Mouse (Mus musculus) thymus, postnatal 0 days (tissue): Measurements from ENCODE around the gene Fam222a. TPM values are rescaled to one million over a fixed set of nuclear protein-coding genes. Genes with fewer than 3 reads are reported as not detected.
A peak's percentile ranks its signal among the peaks of the same experiment; 100 is the strongest.

ENCODE experiments used
- DNase-seq: peaks from one replicate; pipeline ENCODE4 v3.0.0-alpha.2; 2015; ENCODE audit warnings: low spot score
- polyA plus RNA-seq: library from polyadenylated mRNA; unstranded; fragments of >200 nt; fragmentation: Nextera tagmentation; extraction: Ambion mirVana; gene quantifications from 2 replicates; pipeline ENCODE4 v1.2.1, GENCODE M21; 2015

The Fam222a gene
- polyA plus RNA-seq, 1 experiment from 2014 or later, result 2.3 TPM

DNA sequence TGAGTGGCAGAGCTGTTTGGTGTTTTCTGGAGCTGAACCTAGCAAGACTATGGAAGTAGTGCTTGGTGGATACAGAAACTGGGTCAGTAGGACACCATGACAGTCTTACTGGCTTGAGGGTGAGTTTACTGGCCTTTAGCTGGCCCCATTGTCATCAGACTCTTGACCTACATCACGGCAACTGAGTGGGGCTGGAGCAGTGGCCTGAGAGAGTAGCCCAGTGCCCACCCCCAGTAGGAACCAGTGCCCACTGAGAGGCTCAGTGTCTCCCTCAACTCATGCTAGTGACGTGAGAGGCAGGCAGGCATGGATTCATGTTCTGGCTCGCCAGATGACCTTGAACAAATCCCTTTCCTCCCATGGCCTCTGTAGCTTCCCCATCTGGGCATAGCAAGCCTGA is 15.2 kb downstream of the Fam222a start:
- no peak for DNase-seq

- no peak for DNase-seq
These were observed 15.8 kb downstream of the Fam222a start for GRCm38 (mm10) chr5:114583490-114584175.

DNA sequence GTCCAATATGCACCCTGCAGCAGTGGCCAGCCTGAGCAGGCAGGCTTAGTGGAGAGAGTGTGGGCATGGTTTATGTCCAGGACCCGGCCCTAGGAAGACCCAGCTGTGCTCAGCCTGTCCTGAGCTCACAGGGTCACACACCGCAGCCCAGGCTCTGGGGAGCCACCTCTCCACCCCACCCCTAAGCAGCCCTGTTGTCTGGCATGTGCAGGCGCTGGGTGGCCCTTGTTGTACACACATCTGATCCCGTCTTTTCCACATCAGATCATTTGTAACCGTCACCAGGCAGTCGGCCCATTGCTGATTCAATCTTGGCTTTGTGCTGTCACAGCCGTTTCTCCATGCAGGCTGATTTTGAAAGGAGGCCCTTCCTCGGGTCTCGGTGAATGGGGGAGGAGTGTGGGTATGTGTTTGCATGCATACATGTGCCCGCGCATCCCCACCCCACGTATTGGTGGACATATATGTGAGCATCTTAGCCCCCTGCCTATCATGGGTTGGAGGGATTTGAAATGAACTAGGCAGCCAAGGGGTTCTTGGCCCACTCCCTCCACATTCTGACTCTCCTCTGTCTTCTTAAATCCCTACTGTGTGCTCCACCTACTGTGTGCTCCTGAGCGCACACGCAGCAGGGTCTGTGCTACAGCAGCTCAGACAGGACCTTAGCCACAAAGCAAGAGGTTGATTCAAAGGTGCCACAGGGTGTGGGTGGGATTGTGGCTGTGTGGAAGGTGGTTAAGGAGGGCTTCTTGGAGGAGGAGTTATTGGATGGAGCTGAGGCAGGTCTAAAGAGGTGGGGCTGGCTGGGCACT is 16.7 kb downstream of the Fam222a start:
- DNase-seq, result no peak

DNA sequence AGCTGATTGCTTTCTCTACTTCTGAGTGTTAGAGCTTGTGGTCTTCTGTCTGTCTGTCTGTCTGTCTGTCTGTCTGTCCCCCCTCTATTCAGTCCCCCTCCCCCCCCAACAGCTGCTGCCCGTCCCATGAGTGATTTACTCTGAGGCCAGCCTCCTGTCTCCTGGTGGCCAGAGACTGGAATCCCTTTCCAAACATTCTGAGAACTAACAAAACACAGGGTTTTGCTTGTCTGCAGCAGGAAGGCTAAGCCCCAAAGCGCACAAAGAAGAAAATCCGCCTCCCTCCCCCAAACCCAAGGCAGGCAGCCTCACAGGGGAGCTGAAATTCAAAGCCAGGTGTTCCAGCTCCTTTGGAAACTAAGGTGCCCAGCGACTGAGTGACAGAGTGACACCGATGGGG is 17.9 kb downstream of the Fam222a start:
- DNase-seq, result no peak

GRCm38 (mm10) chr5:114587908-114588307 is 20.1 kb downstream of the Fam222a start:
- peak; percentile 91 for DNase-seq

GRCm38 (mm10) chr5:114588416-114588815 is 20.6 kb downstream of the Fam222a start:
- no peak for DNase-seq

GRCm38 (mm10) chr5:114589026-114589425 is 21.2 kb downstream of the Fam222a start:
- no peak for DNase-seq

- no peak for DNase-seq
These were observed 21.6 kb downstream of the Fam222a start for GRCm38 (mm10) chr5:114589454-114589853.

GRCm38 (mm10) chr5:114590043-114590913 is 22.5 kb downstream of the Fam222a start:
- DNase-seq, result no peak

DNA sequence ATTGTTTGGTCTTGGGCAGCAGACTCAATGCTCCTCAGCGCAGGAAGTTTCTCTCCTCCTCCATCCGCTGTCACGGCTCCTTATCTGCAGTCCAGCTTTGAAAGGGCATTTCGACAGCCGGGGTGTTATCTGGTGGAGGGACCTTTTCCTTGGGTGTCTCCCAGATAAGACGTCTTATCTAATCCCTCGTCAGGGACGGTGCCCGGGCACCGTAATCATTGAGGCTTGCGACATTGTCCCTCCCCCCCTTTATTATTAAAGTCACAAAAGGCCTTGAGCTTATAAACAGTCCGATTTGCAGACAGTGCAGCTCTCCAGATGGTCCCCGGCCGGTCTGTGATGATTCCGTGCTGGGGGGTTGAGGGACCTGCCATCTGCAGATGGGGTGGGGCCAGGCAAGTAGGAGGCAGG is 23.3 kb downstream of the Fam222a start:
- no peak for DNase-seq

- no peak for DNase-seq
These were observed 24.8 kb downstream of the Fam222a start for GRCm38 (mm10) chr5:114592463-114593160.

DNA sequence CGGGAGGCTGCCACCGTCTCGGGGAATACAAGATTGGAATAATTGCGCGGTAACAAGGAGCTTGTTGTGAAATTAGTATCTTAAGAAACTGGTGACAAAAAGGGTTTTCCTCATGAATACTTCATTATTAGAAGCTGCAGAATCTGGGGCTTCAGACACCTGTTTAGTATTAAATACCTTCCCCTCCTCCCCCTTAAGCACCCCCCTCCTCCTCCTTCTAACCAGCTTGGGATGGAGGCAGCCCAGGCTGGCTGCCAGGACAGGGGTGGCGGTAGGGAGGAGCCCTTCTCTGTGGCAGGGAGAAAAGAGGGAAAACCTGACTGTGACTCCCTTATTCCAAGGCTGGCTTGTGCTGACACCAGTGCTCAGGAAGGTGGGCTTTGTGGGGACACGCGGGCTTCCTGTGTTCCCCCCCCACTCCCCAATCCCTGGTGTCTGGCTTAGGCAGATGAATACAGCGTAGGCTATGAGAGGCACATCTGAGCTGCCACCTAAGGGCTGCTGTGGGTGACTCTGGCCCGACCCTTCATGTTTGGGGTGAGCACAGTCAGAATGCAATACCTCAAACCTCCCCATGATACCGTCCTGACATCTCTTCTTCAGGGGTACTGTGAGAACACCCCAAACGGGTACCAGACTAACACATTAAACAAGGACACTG is 25.5 kb downstream of the Fam222a start:
- no peak for DNase-seq

GRCm38 (mm10) chr5:114593949-114594348 is 26.1 kb downstream of the Fam222a start:
- DNase-seq, result no peak

DNA sequence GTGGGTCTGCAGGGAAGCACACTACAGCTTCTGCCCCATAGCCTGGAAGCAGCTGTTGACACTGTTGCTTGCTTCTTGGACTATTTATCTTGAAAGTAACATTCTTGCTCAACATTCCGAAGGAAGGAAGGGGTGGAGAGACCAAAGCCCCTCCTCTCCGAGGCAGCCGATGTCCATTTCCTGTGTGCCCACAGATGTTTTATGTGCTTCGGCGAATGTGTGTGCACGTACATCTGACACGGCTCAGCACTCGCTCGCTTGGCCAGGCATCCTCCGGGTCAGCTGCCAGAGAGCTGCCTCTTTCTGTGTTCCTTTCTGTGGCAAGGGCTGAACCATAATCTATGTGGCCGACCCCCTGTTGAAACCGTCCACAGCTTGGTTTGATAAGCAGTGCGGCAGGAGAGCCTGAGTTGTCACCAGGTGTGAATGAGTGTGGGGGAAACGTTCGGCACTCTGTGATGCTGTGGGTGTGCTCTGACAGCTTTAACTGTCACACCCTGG is 27.0 kb downstream of the Fam222a start:
- DNase-seq, result peak; percentile 73

GRCm38 (mm10) chr5:114596604-114597003 is 28.8 kb downstream of the Fam222a start:
- DNase-seq, result peak; percentile 76

GRCm38 (mm10) chr5:114597222-114597621 is 29.4 kb downstream of the Fam222a start:
- DNase-seq, result peak; percentile 81

GRCm38 (mm10) chr5:114597652-114598051 is 29.8 kb downstream of the Fam222a start:
- peak; percentile 51 for DNase-seq

DNA sequence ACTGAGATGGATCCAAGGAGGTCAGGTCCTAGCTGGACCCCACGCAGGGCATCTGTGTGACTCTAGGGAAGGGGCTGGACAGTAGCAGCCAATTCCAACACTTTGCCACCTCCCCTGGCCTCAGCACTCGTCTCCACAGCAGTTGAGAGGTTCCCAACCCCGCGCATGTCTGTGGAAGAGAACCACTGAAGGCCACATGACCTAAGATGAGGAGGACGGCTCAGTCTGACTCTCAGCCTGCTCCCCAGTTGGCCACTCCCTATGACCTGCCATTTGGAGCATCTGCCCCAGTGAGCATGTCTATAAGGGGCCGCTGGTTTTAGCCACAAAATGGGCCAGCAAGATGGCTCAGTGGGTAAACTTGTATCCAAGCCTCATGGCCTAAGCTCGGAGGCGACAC is 34.2 kb downstream of the Fam222a start:
- DNase-seq, result no peak

- peak; percentile 41 for DNase-seq
These were observed 36.2 kb downstream of the Fam222a start for GRCm38 (mm10) chr5:114603975-114604374.

- no peak for DNase-seq
These were observed 37.0 kb downstream of the Fam222a start for GRCm38 (mm10) chr5:114604781-114605290.
